Comparison of ENCODE assay signal across 10 mouse cellular contexts in the genomic region with DNA sequence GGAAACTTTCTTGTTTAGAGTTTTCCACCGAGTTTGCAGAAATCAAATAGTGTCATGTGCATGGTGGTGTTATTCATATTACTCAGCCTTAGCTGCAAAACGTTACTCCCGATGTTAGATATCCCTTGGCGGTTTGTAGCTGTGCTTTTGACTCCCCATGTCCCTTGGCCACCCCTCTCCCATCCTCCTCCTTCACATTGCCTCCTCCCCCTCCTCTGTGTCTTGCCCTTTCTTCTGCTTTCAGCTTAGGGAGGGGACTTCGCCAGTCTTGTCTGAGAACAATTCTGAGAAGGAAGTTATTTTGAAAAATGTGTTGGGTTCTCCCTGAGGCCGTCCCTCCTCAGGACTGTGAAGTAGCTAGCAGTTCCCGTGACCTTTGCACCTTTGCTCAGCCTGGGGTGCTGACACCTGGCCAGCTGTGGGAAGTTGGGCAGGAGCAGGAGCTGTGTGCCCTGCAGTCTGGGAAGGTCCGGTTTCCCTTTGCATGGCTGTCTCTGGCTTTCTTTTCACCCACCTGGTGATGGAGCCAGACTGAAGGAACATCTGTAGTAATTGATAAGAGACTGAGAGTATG. TPM values are rescaled to one million over a fixed set of nuclear protein-coding genes. Genes with fewer than 3 reads are reported as not detected.
DNase-seq lines count a peak whose midpoint lies in the region; ATAC-seq and TF ChIP-seq lines count a peak whose summit lies in the region.
"Had no signal": no experiment of that assay in that cellular context is flagged by ENCODE, and none has a peak within 500 bp of the region (broad histone marks: within the 10 kb centered on the region; RNA-seq: fewer than 3 reads in every experiment).

No protein-coding gene starts in this region.

- no peak overlapping the region for H3K4me2 ChIP-seq in stomach, postnatal 0 days (replicated peaks; ENCODE audit: low read depth)
- H3K4me2 ChIP-seq: limb, embryonic 13.5 days had no signal

- no peak overlapping the region for H3K9ac ChIP-seq in stomach, postnatal 0 days (ENCODE audit: low read length)
- H3K9ac ChIP-seq: limb, embryonic 13.5 days had no signal

- TF ChIP-seq POLR2A in spleen, adult 2 months (IDR thresholded peaks at IDR 0.05; ENCODE audit: low read depth, low read length), result no peak

- no peak for TF ChIP-seq EP300 in stomach, postnatal 0 days (optimal IDR thresholded peaks at IDR 0.05)

- TF ChIP-seq CTCF in spleen, adult 2 months (IDR thresholded peaks at IDR 0.05; ENCODE audit: extremely low read depth, insufficient read depth, insufficient read length, insufficient replicate concordance), result no peak
- TF ChIP-seq CTCF in stomach, postnatal 0 days (IDR thresholded peaks at IDR 0.05; ENCODE audit: low read depth), result no peak

- no peaks in the 10 kb centered on the region for H3K27me3 ChIP-seq in spleen, adult 2 months (ENCODE audit: control insufficient read depth, insufficient read depth, low read length)
- H3K27me3 ChIP-seq in stomach, postnatal 0 days (ENCODE audit: control insufficient read depth, insufficient read depth, low read length), result no peaks in the 10 kb centered on the region
- H3K27me3 ChIP-seq: limb, embryonic 13.5 days had no signal

- WGBS in spleen, adult 2 months, result 17% methylated on average over 8 of the region's 8 CpGs
- 13% methylated on average over 8 of the region's 8 CpGs for WGBS in stomach, postnatal 0 days

- no peaks in the 10 kb centered on the region for H3K36me3 ChIP-seq in spleen, adult 2 months (ENCODE audit: control insufficient read depth, insufficient read depth, low read length)
- H3K36me3 ChIP-seq in stomach, postnatal 0 days (ENCODE audit: control insufficient read depth, insufficient read depth, low read length), result no peaks in the 10 kb centered on the region
- H3K36me3 ChIP-seq: limb, embryonic 13.5 days had no signal

- no peak overlapping the region for H3K4me3 ChIP-seq in spleen, adult 2 months (ENCODE audit: extremely low read depth, insufficient read depth, insufficient read length)
- no peak overlapping the region for H3K4me3 ChIP-seq in stomach, postnatal 0 days (ENCODE audit: low read depth, low read length)
- H3K4me3 ChIP-seq: limb, embryonic 13.5 days had no signal

- no peaks in the 10 kb centered on the region for H3K9me3 ChIP-seq in stomach, postnatal 0 days (ENCODE audit: control insufficient read depth, low read length)
- H3K9me3 ChIP-seq: limb, embryonic 13.5 days had no signal

- H3K4me1 ChIP-seq in spleen, adult 2 months (ENCODE audit: control insufficient read depth, insufficient read depth, insufficient read length), result peaks cover 18% of the 10 kb centered on the region; the same call in 1 of the 2 replicates
- no peaks in the 10 kb centered on the region for H3K4me1 ChIP-seq in stomach, postnatal 0 days (replicated peaks; ENCODE audit: control insufficient read depth, insufficient read depth)

- DNase-seq in spleen, adult 2 months (ENCODE audit: low read depth in 1 of 2, low spot score in 2 of 2), result no peak
- DNase-seq in spleen, adult 12 weeks (ENCODE audit: low spot score), result no peak
- DNase-seq in kidney, postnatal 14 days, result peak; percentile 74
- DNase-seq in stomach, postnatal 0 days (ENCODE audit: low spot score), result peak; percentile 22
- no peak for DNase-seq in left cerebral cortex, adult 9 months (ENCODE audit: low spot score in 2 of 2)
- DNase-seq in right cerebral cortex, adult 2 months (ENCODE audit: low spot score in 2 of 2), result no peak
- DNase-seq: cerebellum, adult 11-12 months; right cerebral cortex, postnatal 4 days had no signal

- H3K27ac ChIP-seq in spleen, adult 2 months (ENCODE audit: insufficient read depth, low read length), result 0 out of 2 replicates have a peak overlapping the region, but pooled peaks have one; percentile 2
- no peak overlapping the region for H3K27ac ChIP-seq in stomach, postnatal 0 days (replicated peaks)
- H3K27ac ChIP-seq: limb, embryonic 13.5 days had no signal

- ATAC-seq in hematopoietic stem cell, adult 5-6 weeks (replicated peaks in 1 of 2; ENCODE audit: insufficient read depth in 1 of 2, low FRiP score in 2 of 2, low TSS enrichment in 1 of 2, low read depth in 1 of 2, poor library complexity in 2 of 2, severe bottlenecking in 2 of 2), result peak; percentile 30 to 43; a peak in 1 of 4 replicates
- peak; percentile 60; the same call in 1 of the 2 replicates for ATAC-seq in stomach, postnatal 0 days (ENCODE audit: low FRiP score, low TSS enrichment)

RNA-seq across cellular contexts. Expression of gene Prkch, which starts 48.2 kb away (rescaled TPM):
- 12.5 and 13.5 TPM in 2 replicates for polyA plus RNA-seq in spleen, adult 2 months (2012; rRNA removed)
- total RNA-seq in hematopoietic stem cell, adult 5-6 weeks (2017), result 36.1 and 42.8 TPM in 2 replicates
- 22.3 and 24.8 TPM in 2 replicates for polyA plus RNA-seq in stomach, postnatal 0 days (2015; fragmentation: Nextera tagmentation; extraction: Ambion mirVana)

Comparison
In these comparisons a context has a peak if more than half of its experiments do, and no peak if none do; other contexts are left out.
1. DNase-seq: peak in kidney, postnatal 14 days (single experiment) and stomach, postnatal 0 days (single experiment); none in spleen, adult 2 months (0 of 2), spleen, adult 12 weeks (single experiment), left cerebral cortex, adult 9 months (0 of 2) and right cerebral cortex, adult 2 months (0 of 2).